Mouse (Mus musculus) heart, adult 18-20 months (tissue): ENCODE results near the gene Olfr76. TPM values are rescaled to one million over a fixed set of nuclear protein-coding genes. Genes with fewer than 3 reads are reported as not detected.
"Not testable (repeated sequence)": the region's sequence is repeated elsewhere in the genome, so short reads cannot be mapped to it uniquely, and the experiment has no call there.

Source experiments
- DNase-seq, 2 experiments: peaks; one replicate each; pipeline ENCODE4 v3.0.0; 2021 to 2022; ENCODE audit warnings: mixed read lengths in 1 of 2
- long read RNA-seq, 2 experiments: library from polyadenylated mRNA; stranded (forward); transcript quantifications; one replicate each; pipeline ENCODE4 v2.0.0; 2021
- total RNA-seq, 2 experiments: library from RNA; stranded (reverse); gene quantifications; 2 replicates each; pipeline ENCODE4 v1.2.3; 2021

The Olfr76 gene
- not detected for total RNA-seq
- long read RNA-seq, experiment 1: 0 reads
- long read RNA-seq, experiment 2: 0 reads

DNA sequence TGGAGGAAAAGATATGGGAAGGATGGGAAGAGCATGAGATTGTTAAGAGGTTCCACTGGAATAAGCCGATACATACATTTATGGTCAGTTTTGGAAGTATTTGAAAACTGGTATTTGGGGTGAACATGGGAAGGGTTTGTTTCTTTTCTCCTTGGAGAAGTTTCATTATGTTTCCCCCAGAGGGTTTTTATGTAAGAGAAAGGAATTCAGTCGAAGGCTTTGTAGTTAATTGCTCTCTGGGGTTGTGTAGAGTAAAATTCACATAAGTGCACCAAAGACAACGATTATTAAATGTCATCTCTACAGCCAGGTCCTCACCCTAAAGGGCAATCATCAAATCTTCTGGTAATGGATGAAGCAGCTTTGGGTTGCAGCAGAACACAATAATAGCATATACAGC lies at the start of gene Olfr76:
Olfr76 (minus strand) TSS at position 101 of the 400 bp plus-strand sequence.
- DNase-seq: no peak

GRCm38 (mm10) chr19:12170062-12170599 lies 47.1 kb upstream of the Olfr76 start, which contains the start of gene Olfr1555-ps1:
Gene Olfr1555-ps1, minus strand, starts transcription at chr19:12170112.
- DNase-seq: not testable (repeated sequence)

- no peak for DNase-seq
These were observed 22.4 kb upstream of the Olfr76 start for GRCm38 (mm10) chr19:12145452-12145851.

- no peak for DNase-seq
These were observed 20.4 kb upstream of the Olfr76 start for GRCm38 (mm10) chr19:12143356-12143755.

DNA sequence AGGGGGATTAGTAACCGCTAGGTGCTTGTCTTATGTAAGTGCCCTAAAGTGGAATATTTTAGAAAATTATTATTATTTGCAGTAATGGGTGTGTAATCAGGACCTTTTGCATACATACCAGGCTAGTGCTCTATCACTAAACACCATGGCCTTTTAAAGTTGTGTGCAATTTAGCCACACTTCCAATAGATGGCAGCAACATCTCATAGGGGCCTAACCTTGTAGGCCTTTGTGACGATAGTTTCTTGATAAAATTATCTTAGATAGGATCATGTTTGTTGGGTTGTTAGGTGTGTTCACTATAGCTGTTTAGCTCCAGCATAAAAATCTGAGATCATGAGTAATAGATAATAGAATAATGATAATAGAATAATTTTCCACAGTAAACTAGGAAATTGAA lies 11.3 kb upstream of the Olfr76 start:
- DNase-seq: no peak

GRCm38 (mm10) chr19:12116464-12116863 lies 6.5 kb downstream of the Olfr76 start:
- no peak for DNase-seq

- no peak for DNase-seq
These were observed 7.2 kb downstream of the Olfr76 start, which contains the start of gene Olfr1428 for GRCm38 (mm10) chr19:12115797-12116196. Gene Olfr1428, minus strand, starts transcription at chr19:12115897.

DNA sequence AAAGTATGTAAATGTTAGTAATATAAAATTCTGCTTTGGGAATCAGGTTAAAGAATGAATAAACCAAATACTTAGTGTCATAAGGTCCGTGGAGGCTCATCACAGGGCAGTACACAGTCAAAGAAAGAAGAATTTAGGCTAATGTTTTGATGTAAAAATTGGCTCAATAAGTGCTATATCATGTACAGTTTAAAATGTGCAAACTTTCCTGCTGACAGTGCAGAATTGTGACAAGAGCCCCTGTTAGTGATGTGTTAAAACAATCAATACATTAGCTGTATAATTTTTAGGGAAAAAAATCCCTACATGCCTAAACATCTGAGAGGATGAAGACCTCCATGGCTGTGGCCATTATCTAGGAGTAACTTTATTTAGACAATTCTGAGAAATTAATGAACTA lies 9.2 kb downstream of the Olfr76 start:
- no peak for DNase-seq

DNA sequence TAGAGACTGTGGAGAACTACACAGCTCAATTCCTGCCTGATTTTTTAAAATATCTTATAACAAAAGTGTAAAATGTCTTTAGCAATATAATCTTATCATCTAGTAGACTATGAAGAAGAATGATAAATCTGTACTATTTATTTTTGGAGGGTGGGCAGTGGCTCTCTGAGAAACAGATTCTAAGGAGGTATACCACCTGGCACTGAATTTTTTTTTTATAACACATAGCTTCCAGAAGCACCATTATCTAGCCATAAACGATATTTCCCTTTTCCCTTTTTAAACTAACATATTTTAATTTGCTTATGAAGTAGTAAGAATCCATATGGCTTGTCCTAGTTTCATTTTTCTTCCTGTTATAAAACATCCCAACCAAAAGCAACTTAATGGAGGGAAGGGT lies 18.5 kb downstream of the Olfr76 start:
- DNase-seq: no peak

GRCm38 (mm10) chr19:12103234-12103633 lies 19.8 kb downstream of the Olfr76 start, which contains the start of gene Olfr1427:
Gene Olfr1427, minus strand, starts transcription at chr19:12103334.
- DNase-seq: no peak

GRCm38 (mm10) chr19:12091913-12092312 lies 31.1 kb downstream of the Olfr76 start, which contains the start of gene Olfr1426:
Gene Olfr1426, minus strand, starts transcription at chr19:12092013.
- no peak for DNase-seq

GRCm38 (mm10) chr19:12077631-12078030 lies 45.4 kb downstream of the Olfr76 start, which contains the start of gene Olfr1425:
Gene Olfr1425, minus strand, starts transcription at chr19:12077731.
- not testable (repeated sequence) for DNase-seq

DNA sequence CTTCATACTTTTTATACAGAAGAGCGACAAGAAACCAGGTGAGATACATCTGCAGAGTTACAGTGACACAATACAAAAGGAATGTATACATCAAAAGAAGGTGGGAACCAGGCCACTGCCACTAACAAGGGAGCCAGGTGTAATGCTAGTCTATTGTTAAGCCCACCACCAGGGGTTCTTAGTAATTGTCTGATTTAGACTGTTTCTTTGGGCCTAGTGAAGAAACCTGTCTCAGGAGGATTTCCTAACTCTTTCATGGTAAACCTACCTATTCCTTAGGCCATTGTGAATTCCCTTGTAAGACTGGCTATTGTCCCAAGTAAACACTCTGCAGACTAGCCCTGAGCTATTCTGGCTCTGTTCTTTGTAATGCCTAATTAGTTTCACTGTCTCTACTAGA lies 53.5 kb downstream of the Olfr76 start:
- not testable (repeated sequence) for DNase-seq

Other genes with a start within 250 kb of the Olfr76 start
- not detected for gene Olfr1419, start 248.1 kb downstream of the Olfr76 start, total RNA-seq
- not detected for gene Olfr1420, start 236.6 kb downstream of the Olfr76 start, total RNA-seq
- 10 to 100 TPM; 24.7 to 27.3 TPM for gene Patl1, start 210.8 kb downstream of the Olfr76 start, total RNA-seq
- 10 to 100 TPM; 97.2 to 99.2 TPM for gene Osbp, start 157.3 kb downstream of the Olfr76 start, total RNA-seq
- gene Olfr1423, start 81.9 kb downstream of the Olfr76 start, total RNA-seq: not detected
- gene Olfr1424, start 60.5 kb downstream of the Olfr76 start, total RNA-seq: not detected
- not detected for gene Olfr1425, start 45.5 kb downstream of the Olfr76 start, total RNA-seq
- not detected for gene Olfr1426, start 31.2 kb downstream of the Olfr76 start, total RNA-seq
- gene Olfr1427, start 19.9 kb downstream of the Olfr76 start, total RNA-seq: not detected
- not detected for gene Olfr1428, start 7.3 kb downstream of the Olfr76 start, total RNA-seq
- not detected for gene Olfr1555-ps1, start 46.9 kb upstream of the Olfr76 start, total RNA-seq
- not detected for gene Olfr1431, start 77.4 kb upstream of the Olfr76 start, total RNA-seq
- not detected for gene Olfr1432, start 109.4 kb upstream of the Olfr76 start, total RNA-seq
- not detected for gene Olfr262, start 118.5 kb upstream of the Olfr76 start, total RNA-seq
- not detected for gene Olfr235, start 137.8 kb upstream of the Olfr76 start, total RNA-seq
- not detected for gene Olfr1434, start 156.7 kb upstream of the Olfr76 start, total RNA-seq
- not detected for gene Olfr1436, start 175.9 kb upstream of the Olfr76 start, total RNA-seq
- not detected for gene Olfr1437, start 201.9 kb upstream of the Olfr76 start, total RNA-seq
- not detected for gene Olfr1438-ps1, start 212.7 kb upstream of the Olfr76 start, total RNA-seq